Mouse (Mus musculus): ENCODE results near the gene Tifab. TPM values are rescaled to one million over a fixed set of nuclear protein-coding genes. Genes with fewer than 3 reads are reported as not detected.

The Tifab gene
- polyA plus RNA-seq, 1 experiment from 2014 or later = 0.11 TPM

GRCm38 (mm10) chr13:56155671-56156070 lies 23.0 kb downstream of the Tifab start:
- ATAC-seq (replicated peaks; ENCODE audit: low FRiP score) (no peak), DNase-seq (ENCODE audit: low spot score) (no peak)
- Histone ChIP-seq H3K9ac (ENCODE audit: low read length) (no peak overlapping the region), H3K9me3 (ENCODE audit: control insufficient read depth, low read length) (no peaks in the 10 kb centered on the region), H3K27ac (ENCODE audit: low read depth, low read length) (no peak overlapping the region), H3K27me3 (ENCODE audit: control insufficient read depth, insufficient read depth, low read length) (no peaks in the 10 kb centered on the region), H3K36me3 (ENCODE audit: control insufficient read depth, insufficient read depth, low read length) (no peaks in the 10 kb centered on the region), H3K4me2 (ENCODE audit: low read depth, low read length, severe bottlenecking) (no peak overlapping the region), H3K4me3 (ENCODE audit: low read depth, low read length) (no peak overlapping the region), H3K4me1 (replicated peaks; ENCODE audit: control insufficient read depth, insufficient read depth, low read length) (no peaks in the 10 kb centered on the region)
- WGBS = 69% methylated on average over 7 of the region's 7 CpGs

GRCm38 (mm10) chr13:56155048-56155447 lies 23.6 kb downstream of the Tifab start:
- 80% methylated on average over 5 of the region's 5 CpGs for WGBS
- no peak overlapping the region for H3K9ac ChIP-seq (ENCODE audit: low read length)
- no peak overlapping the region for H3K27ac ChIP-seq (ENCODE audit: low read depth, low read length)
- H3K4me3 ChIP-seq (ENCODE audit: low read depth, low read length) = no peak overlapping the region
- ATAC-seq (replicated peaks; ENCODE audit: low FRiP score) = no peak
- no peaks in the 10 kb centered on the region for H3K36me3 ChIP-seq (ENCODE audit: control insufficient read depth, insufficient read depth, low read length)
- H3K4me2 ChIP-seq (ENCODE audit: low read depth, low read length, severe bottlenecking) = no peak overlapping the region
- H3K9me3 ChIP-seq (ENCODE audit: control insufficient read depth, low read length) = no peaks in the 10 kb centered on the region
- no peaks in the 10 kb centered on the region for H3K4me1 ChIP-seq (replicated peaks; ENCODE audit: control insufficient read depth, insufficient read depth, low read length)
- DNase-seq (ENCODE audit: low spot score) = no peak
- no peaks in the 10 kb centered on the region for H3K27me3 ChIP-seq (ENCODE audit: control insufficient read depth, insufficient read depth, low read length)

DNA sequence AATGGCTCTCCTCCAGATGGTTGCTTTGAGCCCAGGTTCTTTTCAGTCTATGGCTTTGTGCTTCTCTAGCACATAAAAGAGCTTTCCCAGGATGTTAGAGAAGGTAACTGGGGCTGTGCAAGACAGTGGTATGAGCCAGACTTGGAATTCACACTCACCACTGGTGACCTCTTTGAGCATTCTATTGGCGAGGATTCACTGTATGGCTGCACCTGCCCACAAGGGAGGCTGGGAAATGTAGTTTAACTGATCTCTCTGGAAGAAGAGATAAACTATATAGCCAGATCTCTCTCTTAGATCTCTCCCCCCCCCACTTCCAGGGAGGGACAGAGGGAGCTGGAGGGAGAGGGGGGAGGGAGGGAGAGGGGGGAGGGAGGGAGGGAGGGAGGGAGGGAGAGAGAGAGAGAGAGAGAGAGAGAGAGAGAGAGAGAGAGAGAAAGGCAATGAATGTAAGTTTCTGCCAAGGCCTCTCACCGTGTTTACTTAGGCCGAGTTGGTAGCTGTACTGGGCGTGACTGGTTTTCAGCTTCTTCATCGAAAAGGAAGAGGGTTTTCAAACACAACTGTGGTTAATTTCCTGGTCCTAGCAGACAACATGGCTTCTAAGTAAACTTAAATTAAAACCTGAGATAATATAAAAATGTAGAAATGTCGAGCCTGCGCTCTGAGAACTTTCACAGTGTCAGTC lies 25.8 kb downstream of the Tifab start:
- Histone ChIP-seq H3K4me3 (ENCODE audit: low read depth, low read length) (no peak overlapping the region), H3K9ac (ENCODE audit: low read length) (no peak overlapping the region), H3K4me1 (replicated peaks; ENCODE audit: control insufficient read depth, insufficient read depth, low read length) (no peaks in the 10 kb centered on the region), H3K9me3 (ENCODE audit: control insufficient read depth, low read length) (no peaks in the 10 kb centered on the region), H3K4me2 (ENCODE audit: low read depth, low read length, severe bottlenecking) (no peak overlapping the region), H3K27me3 (ENCODE audit: control insufficient read depth, insufficient read depth, low read length) (no peaks in the 10 kb centered on the region), H3K36me3 (ENCODE audit: control insufficient read depth, insufficient read depth, low read length) (no peaks in the 10 kb centered on the region), H3K27ac (ENCODE audit: low read depth, low read length) (no peak overlapping the region)
- no peak for ATAC-seq (replicated peaks; ENCODE audit: low FRiP score)
- 75% methylated on average over 7 of the region's 7 CpGs for WGBS
- no peak for DNase-seq (ENCODE audit: low spot score)

- no peaks in the 10 kb centered on the region for H3K27me3 ChIP-seq (ENCODE audit: control insufficient read depth, insufficient read depth, low read length)
- no peaks in the 10 kb centered on the region for H3K4me1 ChIP-seq (replicated peaks; ENCODE audit: control insufficient read depth, insufficient read depth, low read length)
- no peak overlapping the region for H3K4me3 ChIP-seq (ENCODE audit: low read depth, low read length)
- H3K36me3 ChIP-seq (ENCODE audit: control insufficient read depth, insufficient read depth, low read length) = no peaks in the 10 kb centered on the region
- no peak overlapping the region for H3K9ac ChIP-seq (ENCODE audit: low read length)
- H3K4me2 ChIP-seq (ENCODE audit: low read depth, low read length, severe bottlenecking) = no peak overlapping the region
- ATAC-seq (replicated peaks; ENCODE audit: low FRiP score) (no peak), DNase-seq (ENCODE audit: low spot score) (peak; percentile 81)
- 47% methylated on average over 22 of the region's 22 CpGs for WGBS
- H3K9me3 ChIP-seq (ENCODE audit: control insufficient read depth, low read length) = no peaks in the 10 kb centered on the region
- no peak overlapping the region for H3K27ac ChIP-seq (ENCODE audit: low read depth, low read length)
Observed at GRCm38 (mm10) chr13:56151404-56152226, 27.1 kb downstream of the Tifab start.

DNA sequence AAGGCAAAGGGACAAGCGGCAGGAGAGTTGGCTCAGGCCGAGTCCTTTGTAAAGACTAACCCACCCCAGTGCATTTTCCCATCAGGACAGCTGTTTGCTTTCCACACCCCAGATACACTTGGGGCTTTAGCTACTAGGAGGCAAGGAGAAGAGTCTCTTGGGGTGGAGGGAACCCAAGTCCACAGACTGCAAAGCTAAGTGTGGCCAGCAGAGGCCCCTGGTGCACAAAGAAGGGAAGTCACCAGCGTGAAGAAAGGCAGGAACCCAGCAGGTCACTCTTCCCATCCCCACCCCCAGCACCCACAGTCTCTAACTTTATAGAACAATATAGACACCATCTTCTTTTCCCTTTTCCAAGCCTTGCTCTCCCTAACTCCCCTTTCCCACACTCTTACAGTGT lies 33.2 kb downstream of the Tifab start:
- no peaks in the 10 kb centered on the region for H3K36me3 ChIP-seq (ENCODE audit: control insufficient read depth, insufficient read depth, low read length)
- H3K4me2 ChIP-seq (ENCODE audit: low read depth, low read length, severe bottlenecking) = no peak overlapping the region
- H3K4me3 ChIP-seq (ENCODE audit: low read depth, low read length) = no peak overlapping the region
- ATAC-seq (replicated peaks; ENCODE audit: low FRiP score) (no peak), DNase-seq (ENCODE audit: low spot score) (no peak)
- H3K9ac ChIP-seq (ENCODE audit: low read length) = no peak overlapping the region
- peaks cover 6% of the 10 kb centered on the region; the same call in 1 of the 2 replicates for H3K4me1 ChIP-seq (replicated peaks; ENCODE audit: control insufficient read depth, insufficient read depth, low read length)
- 40% methylated on average over 3 of the region's 3 CpGs for WGBS
- no peaks in the 10 kb centered on the region for H3K9me3 ChIP-seq (ENCODE audit: control insufficient read depth, low read length)
- H3K27ac ChIP-seq (ENCODE audit: low read depth, low read length) = no peak overlapping the region
- H3K27me3 ChIP-seq (ENCODE audit: control insufficient read depth, insufficient read depth, low read length) = no peaks in the 10 kb centered on the region; the same call in 1 of the 2 replicates

- H3K9me3 ChIP-seq (ENCODE audit: control insufficient read depth, low read length) = no peaks in the 10 kb centered on the region
- H3K27ac ChIP-seq (ENCODE audit: low read depth, low read length) = no peak overlapping the region
- WGBS = 53% methylated on average over 2 of the region's 2 CpGs
- no peak overlapping the region for H3K4me3 ChIP-seq (ENCODE audit: low read depth, low read length)
- no peak overlapping the region for H3K9ac ChIP-seq (ENCODE audit: low read length)
- H3K4me1 ChIP-seq (replicated peaks; ENCODE audit: control insufficient read depth, insufficient read depth, low read length) = peaks cover 6% of the 10 kb centered on the region; the same call in 1 of the 2 replicates
- ATAC-seq (replicated peaks; ENCODE audit: low FRiP score) = no peak
- H3K4me2 ChIP-seq (ENCODE audit: low read depth, low read length, severe bottlenecking) = no peak overlapping the region
- no peak for DNase-seq (ENCODE audit: low spot score)
- H3K36me3 ChIP-seq (ENCODE audit: control insufficient read depth, insufficient read depth, low read length) = no peaks in the 10 kb centered on the region
- H3K27me3 ChIP-seq (ENCODE audit: control insufficient read depth, insufficient read depth, low read length) = no peaks in the 10 kb centered on the region; the same call in 1 of the 2 replicates
Observed at GRCm38 (mm10) chr13:56144021-56144420, 34.7 kb downstream of the Tifab start.

- 4% methylated on average over 7 of the region's 7 CpGs for WGBS
- H3K9me3 ChIP-seq (ENCODE audit: control insufficient read depth, low read length) = no peaks in the 10 kb centered on the region
- no peak overlapping the region for H3K9ac ChIP-seq (ENCODE audit: low read length)
- no peak overlapping the region for H3K4me3 ChIP-seq (ENCODE audit: low read depth, low read length)
- DNase-seq (ENCODE audit: low spot score) = no peak
- no peak for ATAC-seq (replicated peaks; ENCODE audit: low FRiP score)
- no peak overlapping the region for H3K27ac ChIP-seq (ENCODE audit: low read depth, low read length)
- H3K4me2 ChIP-seq (ENCODE audit: low read depth, low read length, severe bottlenecking) = no peak overlapping the region
- peaks cover 6% of the 10 kb centered on the region; the same call in 1 of the 2 replicates for H3K4me1 ChIP-seq (replicated peaks; ENCODE audit: control insufficient read depth, insufficient read depth, low read length)
- H3K27me3 ChIP-seq (ENCODE audit: control insufficient read depth, insufficient read depth, low read length) = no peaks in the 10 kb centered on the region; the same call in 1 of the 2 replicates
- no peaks in the 10 kb centered on the region for H3K36me3 ChIP-seq (ENCODE audit: control insufficient read depth, insufficient read depth, low read length)
Observed at GRCm38 (mm10) chr13:56143151-56143513, 35.6 kb downstream of the Tifab start.

GRCm38 (mm10) chr13:56142382-56143150 lies 36.1 kb downstream of the Tifab start:
- Histone ChIP-seq H3K4me3 (ENCODE audit: low read depth, low read length) (no peak overlapping the region), H3K9ac (ENCODE audit: low read length) (no peak overlapping the region), H3K4me1 (replicated peaks; ENCODE audit: control insufficient read depth, insufficient read depth, low read length) (peaks cover 6% of the 10 kb centered on the region; the same call in 1 of the 2 replicates), H3K36me3 (ENCODE audit: control insufficient read depth, insufficient read depth, low read length) (no peaks in the 10 kb centered on the region), H3K27ac (ENCODE audit: low read depth, low read length) (no peak overlapping the region), H3K4me2 (ENCODE audit: low read depth, low read length, severe bottlenecking) (no peak overlapping the region), H3K9me3 (ENCODE audit: control insufficient read depth, low read length) (no peaks in the 10 kb centered on the region), H3K27me3 (ENCODE audit: control insufficient read depth, insufficient read depth, low read length) (no peaks in the 10 kb centered on the region; the same call in 1 of the 2 replicates)
- WGBS = 22% methylated on average over 10 of the region's 11 CpGs
- DNase-seq (ENCODE audit: low spot score) = no peak
- no peak for ATAC-seq (replicated peaks; ENCODE audit: low FRiP score)

All from forebrain, embryonic 11.5 days (tissue).